Mouse (Mus musculus) cerebellum, adult 2 months (tissue): ENCODE results near the gene Tubd1.

Experiments used
- CTCF ChIP-seq: fragments of 200-500 bp; IDR thresholded peaks from 2 replicates; pipeline ENCODE4 v1.5.1; 2011; ENCODE audit warnings: low read depth, mild to moderate bottlenecking, control low read depth, low read length, moderate library complexity, borderline replicate concordance; ENCODE audit not compliant: insufficient read depth
- POLR2A ChIP-seq: fragments of 200-500 bp; IDR thresholded peaks from 2 replicates; pipeline ENCODE4 v1.6.1; 2011; ENCODE audit warnings: low read length, control low read depth, borderline replicate concordance; ENCODE audit not compliant: insufficient read depth

GRCm38 (mm10) chr11:86507334-86507733 lies 37.5 kb upstream of the Tubd1 start:
- TF ChIP-seq CTCF (no peak), POLR2A (no peak)
